Mouse (Mus musculus): ENCODE results near the gene Sbpl. TPM values are rescaled to one million over a fixed set of nuclear protein-coding genes. Genes with fewer than 3 reads are reported as not detected.

Gene Sbpl
- total RNA-seq (2014; rRNA removed) (not detected in 2 replicates), polyA plus RNA-seq (2015; fragmentation: Nextera tagmentation; extraction: Ambion mirVana) (not detected in 2 replicates)

DNA sequence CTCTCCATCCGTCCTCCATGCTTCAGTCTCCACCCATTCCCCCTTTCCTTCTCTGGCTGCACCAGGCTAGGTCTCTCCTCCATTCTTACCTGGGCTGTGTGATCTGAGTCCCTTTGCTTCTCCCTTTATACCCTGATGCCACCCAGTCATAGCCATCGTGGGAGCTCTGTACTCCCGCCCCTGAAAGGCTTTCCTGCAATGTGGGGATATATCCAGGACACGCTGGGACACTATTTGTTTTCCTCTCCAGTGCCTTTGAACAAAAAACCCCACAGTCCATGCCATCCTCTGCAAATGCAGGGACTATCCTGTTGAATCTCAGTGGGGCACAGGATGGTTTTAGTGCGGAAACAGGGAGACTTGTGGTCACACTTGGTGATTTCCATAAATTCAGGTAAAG lies at the start of gene Sbpl:
Gene Sbpl, minus strand, starts transcription at position 101 of the 400 bp plus-strand sequence.
- no peak within 1 kb of the TSS for H3K4me3 ChIP-seq (ENCODE audit: low read depth, low read length)
- H3K4me1 ChIP-seq (ENCODE audit: insufficient read depth): no peaks in the 10 kb centered on the region
- ATAC-seq (no peak), DNase-seq (no peak)
- no peak within 1 kb of the TSS for H3K9ac ChIP-seq
- H3K27me3 ChIP-seq (ENCODE audit: insufficient read depth, low read length): no peaks in the 10 kb centered on the region
- WGBS: 78% methylated on average over 5 of the region's 5 CpGs
- no peaks in the 10 kb centered on the region for H3K36me3 ChIP-seq (ENCODE audit: insufficient read depth)
- no peak for TF ChIP-seq CTCF (IDR thresholded peaks at IDR 0.05; ENCODE audit: low read depth)
- H3K4me2 ChIP-seq (ENCODE audit: low read depth): no peak within 1 kb of the TSS
- no peak within 1 kb of the TSS for H3K27ac ChIP-seq (ENCODE audit: low read depth, low read length)
- no peaks in the 10 kb centered on the region for H3K9me3 ChIP-seq (ENCODE audit: low read length)

DNA sequence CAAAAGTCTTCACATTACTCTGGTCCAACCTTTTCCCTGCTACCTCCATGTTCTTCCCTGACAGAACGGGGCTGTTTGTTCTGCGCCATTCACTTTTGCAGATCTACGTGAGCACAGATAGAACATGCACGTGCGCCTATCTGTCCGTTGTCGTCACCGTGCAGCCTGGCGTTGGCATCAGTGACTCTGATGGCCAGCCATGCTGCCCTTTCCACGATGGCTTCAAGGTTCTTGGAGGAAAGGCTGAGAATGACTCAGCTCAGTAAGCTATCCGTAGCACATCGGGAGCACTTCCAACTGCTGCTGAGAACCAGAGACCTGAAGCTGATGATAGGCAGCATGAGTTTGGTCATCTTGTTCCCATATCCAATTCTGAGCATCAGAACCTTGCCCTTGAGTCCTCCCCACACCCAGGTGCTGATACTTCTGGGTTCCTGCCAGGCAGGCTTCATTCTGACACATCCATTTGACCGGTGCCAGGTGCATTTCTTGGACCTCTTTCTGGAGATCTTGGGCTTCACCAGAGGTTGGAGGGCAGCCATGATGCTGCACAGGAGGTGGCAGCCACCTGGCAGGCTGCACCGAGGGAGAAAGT lies 49.1 kb upstream of the Sbpl start:
- ATAC-seq (no peak), DNase-seq (no peak)
- H3K4me2 ChIP-seq (ENCODE audit: low read depth): no peak overlapping the region
- no peak for TF ChIP-seq CTCF (IDR thresholded peaks at IDR 0.05; ENCODE audit: low read depth)
- WGBS: 91% methylated on average over 14 of the region's 14 CpGs
- H3K4me3 ChIP-seq (ENCODE audit: low read depth, low read length): no peak overlapping the region
- no peaks in the 10 kb centered on the region for H3K36me3 ChIP-seq (ENCODE audit: insufficient read depth)
- no peaks in the 10 kb centered on the region for H3K4me1 ChIP-seq (ENCODE audit: insufficient read depth)
- H3K27ac ChIP-seq (ENCODE audit: low read depth, low read length): no peak overlapping the region
- H3K9ac ChIP-seq: no peak overlapping the region
- H3K9me3 ChIP-seq (ENCODE audit: low read length): no peaks in the 10 kb centered on the region
- H3K27me3 ChIP-seq (ENCODE audit: insufficient read depth, low read length): no peaks in the 10 kb centered on the region

DNA sequence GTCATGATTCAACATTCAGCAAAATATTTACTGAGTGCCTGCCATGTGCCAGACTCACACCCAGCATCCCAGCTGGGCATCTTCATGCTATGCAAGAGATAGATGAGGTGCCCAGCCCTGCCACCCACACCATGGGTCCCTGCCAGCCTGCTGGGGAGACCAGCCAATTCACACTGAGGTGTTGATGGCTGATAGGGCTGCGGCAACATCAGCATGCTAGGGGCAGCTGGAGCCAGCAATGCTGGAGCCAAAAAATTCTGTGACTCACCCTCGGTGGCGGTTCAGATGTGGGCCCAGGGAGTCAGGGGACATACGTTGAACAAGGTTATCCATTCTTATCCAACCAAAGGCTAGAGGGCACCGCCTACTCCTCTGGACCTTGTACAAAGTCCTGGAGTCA lies 45.3 kb upstream of the Sbpl start:
- ATAC-seq: no peak
- Histone ChIP-seq H3K27ac (ENCODE audit: low read depth, low read length) (no peak overlapping the region), H3K27me3 (ENCODE audit: insufficient read depth, low read length) (no peaks in the 10 kb centered on the region), H3K4me3 (ENCODE audit: low read depth, low read length) (no peak overlapping the region), H3K9me3 (ENCODE audit: low read length) (no peaks in the 10 kb centered on the region), H3K4me1 (ENCODE audit: insufficient read depth) (no peaks in the 10 kb centered on the region), H3K36me3 (ENCODE audit: insufficient read depth) (no peaks in the 10 kb centered on the region), H3K9ac (no peak overlapping the region), H3K4me2 (ENCODE audit: low read depth) (no peak overlapping the region)
- 79% methylated on average over 5 of the region's 5 CpGs for WGBS
- DNase-seq: no peak
- no peak for TF ChIP-seq CTCF (IDR thresholded peaks at IDR 0.05; ENCODE audit: low read depth)

DNA sequence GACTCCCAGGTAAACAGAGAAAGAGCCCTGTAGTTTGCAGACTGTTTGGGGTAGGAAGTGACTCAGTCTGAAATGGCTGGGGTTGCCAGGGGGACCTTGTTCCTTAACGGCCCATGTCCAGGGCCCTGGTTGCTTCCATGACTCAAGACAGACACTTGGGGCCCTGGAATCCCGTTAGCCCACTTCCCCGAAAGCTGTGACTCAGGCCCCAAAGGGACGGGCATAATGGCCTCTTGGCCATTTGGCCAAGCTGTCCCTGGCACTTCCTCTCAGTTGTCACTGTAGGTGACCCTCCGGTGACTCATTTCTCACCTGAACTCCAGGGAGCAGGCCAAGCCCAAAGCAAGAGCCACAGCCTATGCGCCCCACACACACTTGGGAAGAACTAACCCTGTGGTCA lies 43.3 kb upstream of the Sbpl start:
- 80% methylated on average over 6 of the region's 6 CpGs for WGBS
- TF ChIP-seq CTCF (IDR thresholded peaks at IDR 0.05; ENCODE audit: low read depth): no peak
- Histone ChIP-seq H3K9me3 (ENCODE audit: low read length) (no peaks in the 10 kb centered on the region), H3K36me3 (ENCODE audit: insufficient read depth) (no peaks in the 10 kb centered on the region), H3K27me3 (ENCODE audit: insufficient read depth, low read length) (no peaks in the 10 kb centered on the region), H3K4me1 (ENCODE audit: insufficient read depth) (no peaks in the 10 kb centered on the region), H3K27ac (ENCODE audit: low read depth, low read length) (no peak overlapping the region), H3K9ac (no peak overlapping the region), H3K4me3 (ENCODE audit: low read depth, low read length) (no peak overlapping the region), H3K4me2 (ENCODE audit: low read depth) (no peak overlapping the region)
- no peak for DNase-seq
- no peak for ATAC-seq

DNA sequence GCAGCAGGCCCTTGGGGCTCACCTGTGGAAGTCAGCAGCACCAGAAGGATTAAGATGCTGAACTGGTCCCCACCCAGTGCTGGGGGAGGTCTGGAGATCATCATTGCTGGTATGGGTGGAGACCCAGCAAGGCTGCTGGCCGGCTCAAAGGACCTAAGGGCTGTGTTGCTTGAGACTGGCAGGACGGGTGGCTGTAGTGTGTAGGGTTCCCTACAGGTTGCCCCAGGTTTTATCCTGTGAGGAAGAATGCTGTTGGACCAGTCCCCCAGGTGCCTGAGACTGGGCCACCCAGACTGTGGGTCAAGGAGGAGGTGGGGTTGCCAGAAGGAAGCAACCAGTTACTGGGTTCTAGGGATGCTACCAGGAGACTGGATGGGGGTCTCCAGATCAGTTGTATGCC lies 42.8 kb upstream of the Sbpl start, which contains the start of gene Prss22:
Gene Prss22, minus strand, starts transcription at position 200 of the 400 bp plus-strand sequence.
- ATAC-seq (no peak), DNase-seq (no peak)
- Histone ChIP-seq H3K4me3 (ENCODE audit: low read depth, low read length) (no peak within 1 kb of the TSS), H3K27me3 (ENCODE audit: insufficient read depth, low read length) (no peaks in the 10 kb centered on the region), H3K9me3 (ENCODE audit: low read length) (no peaks in the 10 kb centered on the region), H3K4me2 (ENCODE audit: low read depth) (no peak within 1 kb of the TSS), H3K9ac (no peak within 1 kb of the TSS), H3K4me1 (ENCODE audit: insufficient read depth) (no peaks in the 10 kb centered on the region), H3K36me3 (ENCODE audit: insufficient read depth) (no peaks in the 10 kb centered on the region), H3K27ac (ENCODE audit: low read depth, low read length) (no peak within 1 kb of the TSS)
- 80% methylated on average over 2 of the region's 2 CpGs for WGBS
- TF ChIP-seq CTCF (IDR thresholded peaks at IDR 0.05; ENCODE audit: low read depth): no peak

DNA sequence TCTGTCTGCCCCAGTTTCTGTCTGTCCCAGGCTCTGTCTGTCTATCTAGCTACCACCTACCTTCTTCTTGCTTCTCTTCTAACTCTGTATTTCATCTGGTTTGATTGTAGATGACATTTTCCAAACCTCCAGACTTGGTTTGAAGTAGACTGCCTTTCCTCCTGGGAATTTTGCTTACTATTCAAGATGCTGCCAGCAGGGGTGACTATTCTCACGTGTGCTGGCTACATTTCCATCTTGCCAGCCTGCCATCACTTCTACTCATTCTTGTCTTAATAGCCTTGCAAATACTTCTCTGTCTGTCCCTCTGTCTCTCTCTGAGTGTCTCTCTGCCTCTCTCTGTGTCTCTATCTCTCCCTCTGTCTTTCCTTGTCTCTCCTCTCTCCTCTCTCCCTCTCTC lies 40.3 kb upstream of the Sbpl start:
- no peak overlapping the region for H3K9ac ChIP-seq
- 14% methylated on average over 1 of the region's 1 CpGs for WGBS
- DNase-seq (no peak), ATAC-seq (no peak)
- no peaks in the 10 kb centered on the region for H3K4me1 ChIP-seq (ENCODE audit: insufficient read depth)
- no peaks in the 10 kb centered on the region for H3K36me3 ChIP-seq (ENCODE audit: insufficient read depth)
- 0 out of 2 replicates have a peak, but pooled peaks have one; percentile 16 for TF ChIP-seq CTCF (IDR thresholded peaks at IDR 0.05; ENCODE audit: low read depth)
- no peak overlapping the region for H3K4me2 ChIP-seq (ENCODE audit: low read depth)
- no peaks in the 10 kb centered on the region for H3K27me3 ChIP-seq (ENCODE audit: insufficient read depth, low read length)
- H3K9me3 ChIP-seq (ENCODE audit: low read length): no peaks in the 10 kb centered on the region
- no peak overlapping the region for H3K4me3 ChIP-seq (ENCODE audit: low read depth, low read length)
- no peak overlapping the region for H3K27ac ChIP-seq (ENCODE audit: low read depth, low read length)

DNA sequence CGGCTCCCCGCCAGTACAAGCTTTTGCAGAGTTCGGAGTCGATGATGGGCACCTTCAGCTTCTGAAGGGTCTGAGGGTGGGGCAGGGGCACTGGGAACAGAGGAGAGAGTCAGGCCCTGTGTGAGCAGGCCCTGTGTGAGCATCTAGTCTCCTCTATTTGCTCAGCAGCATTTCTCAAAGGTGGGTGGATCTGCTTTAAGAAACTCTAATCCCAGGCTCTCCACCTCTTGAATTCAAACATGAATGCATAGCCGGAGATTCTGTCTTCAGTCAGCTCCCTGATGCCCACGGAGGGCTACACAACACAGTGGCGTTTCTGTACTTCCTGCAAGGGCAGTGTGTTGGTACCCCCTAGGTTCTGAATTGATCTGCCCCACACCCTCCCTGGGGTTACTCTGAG lies 39.6 kb upstream of the Sbpl start:
- Histone ChIP-seq H3K4me1 (ENCODE audit: insufficient read depth) (no peaks in the 10 kb centered on the region), H3K36me3 (ENCODE audit: insufficient read depth) (no peaks in the 10 kb centered on the region), H3K27ac (ENCODE audit: low read depth, low read length) (no peak overlapping the region), H3K27me3 (ENCODE audit: insufficient read depth, low read length) (no peaks in the 10 kb centered on the region), H3K4me3 (ENCODE audit: low read depth, low read length) (no peak overlapping the region), H3K9ac (no peak overlapping the region), H3K4me2 (ENCODE audit: low read depth) (no peak overlapping the region), H3K9me3 (ENCODE audit: low read length) (no peaks in the 10 kb centered on the region)
- no peak for TF ChIP-seq CTCF (IDR thresholded peaks at IDR 0.05; ENCODE audit: low read depth)
- ATAC-seq: no peak
- WGBS: 77% methylated on average over 7 of the region's 7 CpGs
- DNase-seq: no peak

All from forebrain, postnatal 0 days (tissue).